Mouse (Mus musculus) mouse trophoblast stem cell (cell line): Measurements from ENCODE around the gene Fbll1.
"Not testable (repeated sequence)": the region's sequence is repeated elsewhere in the genome, so short reads cannot be mapped to it uniquely, and the experiment has no call there.

Experiments used
- in situ Hi-C, 2 experiments: fragments of 300-500 bp; cut with MseI, MboI; formaldehyde crosslinking; loops; 2 replicates in 1 of 2; 3 replicates in 1 of 2; pipeline ENCODE4 v1.15.1; 2025

The Fbll1 gene

DNA sequence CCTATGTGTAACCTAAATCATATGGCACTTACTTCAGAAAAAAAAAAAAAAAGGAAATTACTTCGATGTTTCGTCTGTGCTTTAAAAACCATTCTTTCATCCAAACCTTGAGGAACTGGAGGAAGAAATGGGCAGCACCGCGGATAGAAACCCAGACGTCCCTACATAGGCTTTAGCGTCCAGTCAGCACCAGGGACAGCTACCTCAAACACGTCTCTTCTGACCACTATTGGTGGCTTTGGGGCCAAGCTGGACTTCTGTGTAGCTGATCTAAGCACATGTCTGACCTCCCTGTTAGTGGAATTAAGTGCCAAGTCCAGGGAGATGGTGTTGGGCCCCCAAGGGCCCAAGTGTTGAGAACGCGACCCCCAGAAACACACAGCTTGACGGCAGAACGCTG is at the start of gene Fbll1:
Gene Fbll1 (minus strand): TSS at position 11 of the 400 bp plus-strand sequence.
- in situ Hi-C loops, result no loop called here

DNA sequence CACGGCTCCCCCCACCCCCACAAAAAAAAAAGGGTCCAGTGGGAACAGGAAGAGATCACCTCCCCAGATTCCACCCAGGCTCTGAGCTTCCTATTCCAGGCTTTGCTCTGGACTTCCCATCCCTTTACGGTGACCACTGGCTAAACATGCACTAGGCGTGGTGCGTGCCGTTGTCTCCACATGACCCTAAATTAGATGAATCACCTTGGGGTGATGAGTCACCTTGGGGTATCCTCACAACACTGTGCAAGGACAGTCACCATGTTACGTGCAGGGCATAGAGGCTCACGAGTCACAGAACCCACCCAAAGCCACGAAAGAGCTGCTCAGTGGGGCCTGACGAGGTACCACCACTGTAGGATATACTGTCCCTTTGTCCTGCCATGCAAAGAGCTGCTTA is 45.6 kb upstream of the Fbll1 start:
- in situ Hi-C loops, result no loop called here

DNA sequence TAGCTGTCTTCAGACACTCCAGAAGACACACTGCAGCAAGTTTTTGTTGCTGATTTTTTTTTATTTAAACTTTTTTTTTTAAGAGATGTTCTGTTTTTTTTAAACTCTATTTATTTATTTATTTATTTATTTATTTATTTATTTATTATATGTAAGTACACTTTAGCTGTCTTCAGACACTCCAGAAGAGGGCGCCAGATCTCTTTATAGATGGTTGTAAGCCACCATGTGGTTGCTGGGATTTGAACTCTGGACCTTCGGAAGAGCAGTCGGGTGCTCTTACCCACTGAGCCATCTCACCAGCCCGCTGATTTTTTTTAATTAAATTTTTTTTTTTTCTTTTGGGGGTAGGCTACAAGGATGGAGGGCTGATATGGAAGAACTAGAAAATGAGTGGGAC is 43.9 kb upstream of the Fbll1 start:
- in situ Hi-C loops, result not testable (repeated sequence)

GRCm38 (mm10) chr11:35841738-35842325 is 43.1 kb upstream of the Fbll1 start:
- in situ Hi-C loops, result no loop called here

GRCm38 (mm10) chr11:35840806-35841205 is 42.1 kb upstream of the Fbll1 start:
- in situ Hi-C loops, result not testable (repeated sequence)

GRCm38 (mm10) chr11:35840282-35840681 is 41.6 kb upstream of the Fbll1 start:
- in situ Hi-C loops, result no loop called here

DNA sequence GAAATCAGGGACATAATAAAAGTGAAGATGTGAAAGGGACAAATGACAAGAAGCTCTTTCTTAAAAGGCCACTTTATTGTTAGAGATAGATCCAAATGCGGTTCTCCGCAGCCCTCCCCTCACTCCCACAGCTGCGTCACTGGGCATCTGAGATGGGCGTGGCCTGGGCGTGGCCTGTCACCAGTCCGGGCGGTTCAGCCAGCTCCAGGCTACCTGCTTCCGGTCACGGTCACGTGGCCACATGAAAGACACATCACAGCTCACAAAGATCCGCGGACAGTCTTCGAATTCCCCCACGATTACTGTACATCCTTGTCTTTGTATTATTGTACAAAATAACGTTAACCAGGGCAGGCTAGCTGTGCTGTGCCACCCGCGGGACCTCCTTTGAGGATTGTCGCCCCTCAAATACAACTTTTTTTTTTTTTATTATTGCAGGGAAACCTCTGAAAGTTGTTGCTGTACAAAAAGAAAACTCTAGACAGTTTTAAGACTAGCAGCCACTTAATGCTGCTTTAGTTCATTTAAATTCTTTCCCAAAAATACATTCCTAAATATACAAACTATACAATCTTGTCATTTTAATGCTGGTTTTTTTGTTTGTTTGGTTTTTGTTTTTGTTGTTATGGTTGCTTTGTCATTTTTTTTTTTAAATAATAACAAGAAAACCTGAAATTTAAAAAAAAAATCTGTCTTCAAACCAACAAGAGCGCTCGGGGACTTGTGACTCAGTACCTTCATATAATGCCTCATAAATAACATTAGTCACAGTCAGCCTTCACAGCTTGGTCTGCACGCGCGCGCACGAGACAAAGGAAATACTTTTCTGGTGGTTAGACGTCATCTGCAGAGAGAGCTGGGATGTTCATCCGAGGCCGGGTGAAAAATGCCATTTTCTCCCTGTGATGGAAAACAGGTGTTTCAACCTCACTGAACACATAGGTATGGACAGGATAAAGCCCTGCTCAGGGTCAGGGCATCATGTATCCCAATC is 40.0 kb upstream of the Fbll1 start:
- in situ Hi-C loops, result no loop called here

DNA sequence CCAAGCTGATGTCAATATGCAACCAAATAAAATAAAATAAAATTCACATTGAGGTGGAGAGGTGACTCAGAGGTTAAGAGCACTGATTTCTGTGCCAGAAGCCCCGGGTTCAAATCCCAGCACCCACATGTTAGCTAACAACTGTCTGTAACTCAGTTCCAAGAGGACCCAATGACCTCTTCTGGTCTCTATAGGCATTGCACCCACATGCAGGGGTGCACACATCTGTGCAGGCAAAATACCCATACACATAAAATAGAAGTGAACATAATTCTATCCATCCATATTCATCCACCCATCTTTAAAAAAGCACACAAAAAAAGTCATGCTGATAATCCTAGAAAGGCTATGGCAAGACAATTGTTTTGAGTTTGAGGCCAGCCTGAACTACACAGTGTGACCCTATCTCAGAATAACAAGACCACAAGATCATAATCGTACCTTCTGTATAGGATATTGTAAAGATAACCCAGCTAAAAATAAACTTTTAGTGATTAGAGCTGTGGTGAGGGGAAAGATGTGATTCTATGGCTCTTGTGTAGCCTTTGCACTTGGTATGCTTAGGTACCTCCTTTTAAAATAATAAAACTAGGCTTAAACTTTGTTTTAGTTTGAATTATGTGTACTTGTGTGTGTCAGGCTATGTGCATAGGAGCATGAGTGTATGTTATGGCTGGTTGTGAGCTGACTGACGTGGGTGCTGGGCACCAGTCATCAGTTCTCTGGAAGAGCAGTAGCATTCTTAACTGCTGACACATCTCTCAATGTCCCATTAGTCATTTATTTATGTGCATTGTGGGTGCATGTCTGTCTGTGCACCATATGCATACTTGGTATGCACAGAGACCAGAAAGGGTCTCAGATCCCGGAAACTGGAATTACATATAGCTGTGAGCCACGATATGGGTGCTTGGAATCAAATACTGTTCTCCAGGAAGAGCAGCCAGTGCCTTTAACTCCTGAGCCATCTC is 38.8 kb upstream of the Fbll1 start:
- in situ Hi-C loops, result no loop called here

DNA sequence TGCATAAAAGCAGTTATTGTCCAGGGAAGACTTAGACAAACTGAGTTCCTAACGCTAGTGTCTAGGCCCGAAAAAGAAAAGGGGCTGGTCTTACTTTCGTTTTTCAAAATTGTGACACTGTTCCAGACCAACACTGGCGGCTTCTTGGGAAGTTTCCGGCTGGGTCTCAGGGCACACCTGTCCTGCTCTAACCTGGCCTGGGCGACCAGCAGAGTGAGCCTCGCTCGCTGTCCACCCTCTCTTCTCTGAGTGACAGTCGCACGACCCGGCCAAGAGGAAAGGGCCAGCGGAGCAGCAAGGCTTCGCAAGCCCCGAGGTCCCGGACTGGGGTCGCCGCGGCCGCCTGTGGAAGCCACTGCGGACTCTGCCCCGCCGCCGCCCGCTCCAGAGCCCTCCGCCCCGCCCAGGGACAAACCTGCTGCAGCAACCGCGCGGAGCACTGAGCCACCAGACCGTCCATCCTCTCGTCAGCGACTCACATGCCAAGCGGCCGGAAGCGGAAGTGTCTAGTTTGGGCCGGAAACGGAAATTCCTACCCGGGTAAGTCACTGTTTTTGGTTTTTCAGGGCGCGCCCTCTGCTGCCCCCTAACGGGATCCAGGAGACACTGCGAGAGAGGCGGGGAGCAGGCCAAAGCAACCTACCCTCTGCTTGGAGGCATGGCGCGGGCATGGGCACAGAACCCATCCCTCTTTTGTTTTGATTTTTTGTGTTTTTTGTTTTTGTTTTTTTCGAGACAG is 35.5 kb upstream of the Fbll1 start, which contains the start of gene Rars:
Gene Rars (minus strand): TSS at position 485 of the 739 bp plus-strand sequence.
- in situ Hi-C loops, result no loop called here

DNA sequence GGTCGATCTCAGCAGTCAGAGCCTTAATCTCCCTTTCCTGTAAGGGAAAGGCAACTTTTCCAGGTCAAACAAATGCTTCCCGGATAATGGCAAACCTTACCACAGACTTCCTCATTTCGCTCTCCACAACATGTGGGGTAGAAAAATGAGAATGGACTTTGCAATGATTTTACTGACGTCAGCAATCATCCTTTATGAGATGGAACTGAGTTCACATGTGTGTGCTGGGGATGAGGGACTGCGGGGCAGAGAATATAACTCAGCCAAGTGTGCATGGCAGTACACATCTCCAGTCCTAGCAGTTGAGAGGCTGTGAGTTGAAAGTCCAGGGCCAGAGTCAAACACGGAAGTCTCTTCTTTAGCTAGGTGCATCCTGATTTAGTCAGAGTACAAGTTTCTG is 34.6 kb upstream of the Fbll1 start:
- in situ Hi-C loops, result no loop called here

DNA sequence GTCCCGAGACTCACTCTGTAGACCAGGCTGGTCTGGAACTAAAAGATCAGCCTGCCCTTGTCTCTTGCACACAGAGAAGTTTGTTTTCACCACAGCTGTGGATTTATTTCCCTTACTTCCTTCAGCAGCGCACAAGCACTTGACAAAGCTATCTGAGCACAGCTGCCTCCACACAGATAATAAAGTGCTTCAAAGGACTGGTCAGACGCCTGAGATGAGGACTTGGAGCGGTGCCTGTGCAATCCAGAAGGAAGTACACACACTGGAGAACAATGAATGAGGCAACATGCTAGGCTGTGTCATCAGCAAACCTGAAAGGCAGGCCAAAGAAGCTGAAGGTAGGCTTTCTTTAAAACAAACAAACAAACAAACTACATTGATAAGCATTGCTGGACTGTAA is 33.5 kb upstream of the Fbll1 start:
- in situ Hi-C loops, result no loop called here

- in situ Hi-C loops, result no loop called here
Measured at GRCm38 (mm10) chr11:35827714-35828113, 29.0 kb upstream of the Fbll1 start.

DNA sequence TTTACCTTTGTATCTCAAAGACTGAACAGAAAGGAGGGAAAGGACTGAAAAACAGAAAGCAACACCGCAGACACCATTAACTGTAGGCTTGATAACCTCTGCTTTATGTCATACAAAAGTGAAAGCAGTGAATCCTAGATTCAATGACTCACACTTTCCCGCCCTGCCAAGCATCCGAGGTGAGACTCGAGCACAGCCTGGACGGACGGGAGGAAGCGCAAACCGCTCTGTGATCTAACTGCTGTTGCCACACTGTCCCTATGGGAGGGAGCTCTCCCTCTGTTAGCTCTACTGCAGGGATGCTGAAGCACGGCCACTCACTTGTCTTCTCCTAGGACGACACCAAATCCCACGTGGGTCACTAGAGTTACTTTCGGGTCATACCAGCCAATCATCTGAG is 17.6 kb upstream of the Fbll1 start:
- in situ Hi-C loops, result no loop called here

GRCm38 (mm10) chr11:35811458-35811857 is 12.8 kb upstream of the Fbll1 start:
- in situ Hi-C loops, result no loop called here

GRCm38 (mm10) chr11:35801332-35801731 is 2.6 kb upstream of the Fbll1 start:
- in situ Hi-C loops, result no loop called here

DNA sequence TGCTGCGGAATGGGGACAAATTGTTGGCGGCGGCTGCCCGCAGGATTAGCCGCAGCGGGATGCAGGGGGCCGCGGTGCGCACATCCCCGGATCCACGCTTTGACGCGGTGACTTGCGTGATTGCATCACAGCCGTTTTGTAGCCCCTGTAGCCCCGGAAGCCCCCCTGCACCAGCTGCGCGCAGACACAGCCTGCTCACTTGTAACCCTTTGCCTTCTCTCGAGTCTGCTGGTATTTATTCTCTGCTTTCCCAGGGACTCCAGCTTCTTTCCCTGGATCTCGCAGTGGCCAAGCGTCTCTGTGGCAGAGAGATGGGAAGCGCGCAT is 226 bp downstream of the Fbll1 start:
- in situ Hi-C loops, result no loop called here

DNA sequence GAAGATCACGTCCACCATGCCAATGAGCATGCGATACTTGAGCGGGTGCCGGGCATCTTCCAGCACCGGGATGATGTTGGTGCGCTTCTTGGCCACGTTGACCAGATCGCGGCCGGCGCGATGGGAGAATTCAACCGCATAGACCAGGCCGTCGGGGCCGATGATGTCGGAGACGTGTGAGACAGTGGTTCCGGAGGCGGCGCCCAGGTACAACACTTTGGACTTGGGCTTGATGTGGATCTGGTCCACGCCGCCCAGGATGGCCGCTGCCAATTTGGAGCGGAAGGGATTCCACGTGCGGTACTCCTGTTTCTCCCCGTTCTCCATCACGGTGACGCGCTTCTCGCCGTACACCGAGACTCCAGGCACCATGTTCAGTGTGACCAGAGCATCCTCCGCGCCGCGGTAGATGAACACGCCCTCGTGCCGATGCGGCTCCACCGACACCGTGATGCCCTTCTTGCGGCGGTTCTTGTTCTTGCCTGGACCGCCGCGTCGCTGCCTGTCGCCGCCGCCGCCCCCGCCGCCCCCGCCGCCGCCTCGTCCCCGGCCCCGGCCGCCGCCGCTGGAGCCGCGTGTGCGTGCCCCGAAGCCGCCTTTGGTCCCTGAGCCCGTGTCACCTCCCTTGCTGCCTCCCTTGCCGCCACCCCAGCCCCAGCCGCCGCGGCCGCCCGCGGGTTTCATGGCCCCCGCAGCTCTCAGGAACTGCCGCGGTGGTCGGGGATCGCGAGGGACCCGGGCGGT is 761 bp downstream of the Fbll1 start:
- in situ Hi-C loops, result no loop called here

GRCm38 (mm10) chr11:35792800-35793199 is 5.9 kb downstream of the Fbll1 start:
- in situ Hi-C loops, result not testable (repeated sequence)

GRCm38 (mm10) chr11:35788443-35788842 is 10.2 kb downstream of the Fbll1 start:
- in situ Hi-C loops, result no loop called here

DNA sequence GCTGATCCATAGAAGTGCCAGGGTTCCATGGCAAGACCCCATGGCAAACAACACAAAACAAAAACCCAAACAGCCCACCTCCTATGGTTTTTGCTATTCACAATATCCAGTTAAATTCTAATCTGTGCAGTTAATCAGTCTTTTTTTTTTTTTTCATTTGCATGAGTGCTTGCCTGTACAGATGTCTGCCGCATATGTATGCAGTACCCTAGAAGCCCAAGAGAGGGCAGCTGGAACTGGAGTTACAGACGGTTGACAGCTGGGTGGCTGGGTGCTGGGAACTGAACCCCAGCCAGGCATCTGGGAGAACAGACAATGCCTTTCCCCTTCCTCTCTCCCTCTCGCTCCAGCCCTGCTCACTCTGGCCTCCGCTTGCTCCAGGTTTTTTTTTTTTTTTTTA is 14.1 kb downstream of the Fbll1 start:
- in situ Hi-C loops, result no loop called here
